Mouse (Mus musculus) olfactory bulb, adult 2 months (tissue): Measurements from ENCODE around the gene Olfr591. TPM values are rescaled to one million over a fixed set of nuclear protein-coding genes. Genes with fewer than 3 reads are reported as not detected.
"Not testable (repeated sequence)": the region's sequence is repeated elsewhere in the genome, so short reads cannot be mapped to it uniquely, and the experiment has no call there.

Experiments used
- H3K27ac ChIP-seq: fragments of 200-500 bp; 2 replicates; pipeline ENCODE4 v1.5.1; 2012; ENCODE audit warnings: low read depth, low read length; ENCODE audit not compliant: insufficient read depth
- H3K4me1 ChIP-seq: fragments of 200-500 bp; 2 replicates; pipeline ENCODE4 v1.6.1; 2012; ENCODE audit warnings: low read length; ENCODE audit not compliant: control insufficient read depth, insufficient read depth
- H3K4me3 ChIP-seq: fragments of 200-500 bp; 2 replicates; pipeline ENCODE4 v1.5.1; 2012; ENCODE audit warnings: mild to moderate bottlenecking, low read depth, low read length, moderate library complexity; ENCODE audit not compliant: insufficient read depth
- CTCF ChIP-seq: fragments of 200-500 bp; IDR thresholded peaks from 2 replicates; pipeline ENCODE4 v1.5.1; 2012; ENCODE audit warnings: low read depth, mild to moderate bottlenecking, low read length, moderate library complexity; ENCODE audit not compliant: insufficient read depth
- POLR2A ChIP-seq: fragments of 200-500 bp; IDR thresholded peaks from 2 replicates; pipeline ENCODE4 v1.6.1; 2012; ENCODE audit warnings: mild to moderate bottlenecking, low read depth, low read length, moderate library complexity; ENCODE audit not compliant: insufficient read depth
- WGBS: fragments of 180-500 bp; shearing (Covaris S2); methylation state at CpG from one replicate; pipeline ENCODE4 v1.1.7; 2018; 5-methylcytosine and 5-hydroxymethylcytosine counted together
- polyA plus RNA-seq: library from polyadenylated mRNA; stranded (reverse); fragments of >200 nt; gene quantifications from 2 replicates; pipeline ENCODE4 v1.2.4, GENCODE M21; 2012; ENCODE audit warnings: low replicate concordance; ENCODE audit not compliant: missing spikeins, insufficient read depth, insufficient read length

The Olfr591 gene
- not detected in 2 replicates for polyA plus RNA-seq

GRCm38 (mm10) chr7:103178240-103178639, at the start of gene Olfr591:
Olfr591 (minus strand) TSS chr7:103178340.
- Histone ChIP-seq H3K4me1 (no peaks in the 10 kb centered on the region), H3K4me3 (no peak within 1 kb of the TSS), H3K27ac (no peak within 1 kb of the TSS)
- TF ChIP-seq POLR2A: no peak
- no peak for TF ChIP-seq CTCF
- WGBS: 78% methylated on average over 1 of the region's 1 CpGs

- no peak for TF ChIP-seq CTCF
- TF ChIP-seq POLR2A: no peak
- Histone ChIP-seq H3K4me3 (no peak within 1 kb of the TSS), H3K27ac (no peak within 1 kb of the TSS), H3K4me1 (no peaks in the 10 kb centered on the region)
These were observed 38.6 kb upstream of the Olfr591 start, which contains the start of gene Olfr594 for GRCm38 (mm10) chr7:103216696-103217095. Olfr594 (plus strand) TSS chr7:103216996.

- 86% methylated on average over 5 of the region's 5 CpGs for WGBS
These were observed 33.9 kb upstream of the Olfr591 start for GRCm38 (mm10) chr7:103212050-103212449.

GRCm38 (mm10) chr7:103211562-103211961, 33.4 kb upstream of the Olfr591 start, which contains the start of gene Olfr593:
Olfr593 (plus strand) TSS chr7:103211862.
- no peaks in the 10 kb centered on the region for H3K4me1 ChIP-seq
- TF ChIP-seq CTCF: no peak
- TF ChIP-seq POLR2A: no peak
- no peak within 1 kb of the TSS for H3K27ac ChIP-seq
- WGBS: 69% methylated on average over 1 of the region's 1 CpGs
- H3K4me3 ChIP-seq: no peak within 1 kb of the TSS

More at GRCm38 (mm10) chr7:103212050-103212449, 33.9 kb upstream of the Olfr591 start:
- H3K4me3 ChIP-seq, H3K27ac ChIP-seq, H3K4me1 ChIP-seq: not testable (repeated sequence)

- not testable (repeated sequence) for H3K4me1 ChIP-seq, H3K4me3 ChIP-seq, H3K27ac ChIP-seq
- WGBS: 82% methylated on average over 1 of the region's 1 CpGs
These were observed 6.4 kb upstream of the Olfr591 start, which contains the start of gene Olfr592 for GRCm38 (mm10) chr7:103184503-103184902. Olfr592 (plus strand) TSS chr7:103184803.

GRCm38 (mm10) chr7:103169697-103170096, 8.4 kb downstream of the Olfr591 start:
- Histone ChIP-seq H3K4me3 (no peak overlapping the region), H3K27ac (no peak overlapping the region), H3K4me1 (no peaks in the 10 kb centered on the region)
- WGBS: 75% methylated on average over 5 of the region's 5 CpGs
- TF ChIP-seq CTCF (no peak), POLR2A (no peak)

GRCm38 (mm10) chr7:103156256-103156655, 21.9 kb downstream of the Olfr591 start, which contains the start of gene Olfr589:
Olfr589 (minus strand) TSS chr7:103156356.
- TF ChIP-seq CTCF (no peak), POLR2A (no peak)
- 64% methylated on average over 2 of the region's 2 CpGs for WGBS
- H3K27ac ChIP-seq: no peak within 1 kb of the TSS
- no peak within 1 kb of the TSS for H3K4me3 ChIP-seq
- H3K4me1 ChIP-seq: no peaks in the 10 kb centered on the region

- 78% methylated on average over 1 of the region's 1 CpGs for WGBS
These were observed 37.6 kb downstream of the Olfr591 start, which contains the start of gene Olfr588-ps1 for GRCm38 (mm10) chr7:103140579-103140978. Olfr588-ps1 (plus strand) TSS chr7:103140879.

GRCm38 (mm10) chr7:103125538-103125937, 52.6 kb downstream of the Olfr591 start, which contains the start of gene Olfr586:
Olfr586 (minus strand) TSS chr7:103125638.
- Histone ChIP-seq H3K4me3 (no peak within 1 kb of the TSS), H3K27ac (no peak within 1 kb of the TSS), H3K4me1 (no peaks in the 10 kb centered on the region)
- no peak for TF ChIP-seq CTCF
- no peak for TF ChIP-seq POLR2A
- 94% methylated on average over 3 of the region's 3 CpGs for WGBS

More at GRCm38 (mm10) chr7:103140579-103140978, 37.6 kb downstream of the Olfr591 start, which contains the start of gene Olfr588-ps1:
- Histone ChIP-seq H3K27ac (no peak within 1 kb of the TSS), H3K4me1 (no peaks in the 10 kb centered on the region), H3K4me3 (no peak within 1 kb of the TSS)
- TF ChIP-seq POLR2A: no peak
- no peak for TF ChIP-seq CTCF

GRCm38 (mm10) chr7:103119406-103119805, 58.7 kb downstream of the Olfr591 start:
- no peak overlapping the region for H3K27ac ChIP-seq
- TF ChIP-seq CTCF (no peak), POLR2A (no peak)
- WGBS: 52% methylated on average over 3 of the region's 3 CpGs
- no peak overlapping the region for H3K4me3 ChIP-seq
- H3K4me1 ChIP-seq: no peaks in the 10 kb centered on the region

Other genes starting within 250 kb of the Olfr591 start
- not detected in 2 replicates for gene Olfr573-ps1, start 235.8 kb downstream of the Olfr591 start, polyA plus RNA-seq
- gene Olfr574, start 229.9 kb downstream of the Olfr591 start, polyA plus RNA-seq: not detected in 2 replicates
- not detected in 2 replicates for gene Olfr575, start 219.6 kb downstream of the Olfr591 start, polyA plus RNA-seq
- not detected in 2 replicates for gene Olfr576, start 215.7 kb downstream of the Olfr591 start, polyA plus RNA-seq
- not detected in 2 replicates for gene Olfr577, start 202.4 kb downstream of the Olfr591 start, polyA plus RNA-seq
- not detected in 2 replicates for gene Olfr578, start 189.0 kb downstream of the Olfr591 start, polyA plus RNA-seq
- gene Olfr582, start 140.3 kb downstream of the Olfr591 start, polyA plus RNA-seq: not detected in 2 replicates
- gene Olfr583, start 127.0 kb downstream of the Olfr591 start, polyA plus RNA-seq: not detected in 2 replicates
- gene Olfr584, start 96.5 kb downstream of the Olfr591 start, polyA plus RNA-seq: not detected in 2 replicates
- not detected in 2 replicates for gene Olfr585, start 80.6 kb downstream of the Olfr591 start, polyA plus RNA-seq
- gene Olfr586, start 52.7 kb downstream of the Olfr591 start, polyA plus RNA-seq: not detected in 2 replicates
- gene Olfr588-ps1, start 37.5 kb downstream of the Olfr591 start, polyA plus RNA-seq: not detected in 2 replicates
- not detected in 2 replicates for gene Olfr589, start 22.0 kb downstream of the Olfr591 start, polyA plus RNA-seq
- gene Olfr592, start 6.5 kb upstream of the Olfr591 start, polyA plus RNA-seq: not detected in 2 replicates
- not detected in 2 replicates for gene Olfr593, start 33.5 kb upstream of the Olfr591 start, polyA plus RNA-seq
- not detected in 2 replicates for gene Olfr594, start 38.7 kb upstream of the Olfr591 start, polyA plus RNA-seq
- not detected in 2 replicates for gene Usp17ld, start 74.2 kb upstream of the Olfr591 start, polyA plus RNA-seq
- gene Olfr596, start 127.3 kb upstream of the Olfr591 start, polyA plus RNA-seq: not detected in 2 replicates
- gene Olfr597, start 138.0 kb upstream of the Olfr591 start, polyA plus RNA-seq: not detected in 2 replicates
- gene Olfr598, start 145.2 kb upstream of the Olfr591 start, polyA plus RNA-seq: not detected in 2 replicates
- not detected in 2 replicates for gene Olfr599, start 157.6 kb upstream of the Olfr591 start, polyA plus RNA-seq
- gene Olfr600, start 171.3 kb upstream of the Olfr591 start, polyA plus RNA-seq: not detected in 2 replicates
- gene Olfr601, start 184.3 kb upstream of the Olfr591 start, polyA plus RNA-seq: not detected in 2 replicates
- not detected in 2 replicates for gene Olfr603, start 207.8 kb upstream of the Olfr591 start, polyA plus RNA-seq
- not detected in 2 replicates for gene Usp17lc, start 236.7 kb upstream of the Olfr591 start, polyA plus RNA-seq